Comparison of ENCODE assay signal across 24 mouse cellular contexts in the genomic region with DNA sequence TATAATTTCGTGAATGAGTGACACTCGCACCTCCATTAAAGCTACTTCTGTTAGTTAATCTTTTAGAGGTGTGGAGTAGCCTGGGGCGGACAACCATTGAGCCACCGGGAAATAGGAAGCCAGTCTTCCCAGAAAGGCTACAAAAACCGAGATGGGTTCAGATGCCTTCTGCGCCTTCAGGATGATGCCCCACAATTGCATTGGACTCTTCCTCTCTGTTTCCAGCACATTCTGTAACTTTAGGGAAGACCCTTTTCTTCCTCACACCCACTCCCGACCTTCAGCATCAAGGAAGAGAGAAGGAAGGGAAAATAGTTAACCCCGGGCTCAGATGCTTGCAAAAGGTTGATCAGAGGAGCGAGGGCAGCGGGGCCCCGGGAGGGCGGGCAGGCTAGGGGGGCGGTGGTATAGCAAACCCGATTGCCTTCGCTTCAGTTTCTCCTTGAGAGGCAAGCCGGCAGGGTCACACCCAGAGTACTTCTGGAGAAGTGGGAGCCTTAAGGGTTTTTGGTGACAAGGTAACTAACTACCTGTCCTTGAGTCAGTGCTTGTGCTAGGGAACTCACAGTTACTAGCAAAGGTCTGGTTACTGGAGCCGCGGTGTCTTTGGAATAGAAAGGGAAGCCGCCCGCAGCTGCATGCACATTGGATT. TPM values are rescaled to one million over a fixed set of nuclear protein-coding genes. Genes with fewer than 3 reads are reported as not detected.
DNase-seq lines count a peak whose midpoint lies in the region; ATAC-seq and TF ChIP-seq lines count a peak whose summit lies in the region.
"Had no signal": no experiment of that assay in that cellular context is flagged by ENCODE, and none has a peak within 500 bp of the region (broad histone marks: within the 10 kb centered on the region; RNA-seq: fewer than 3 reads in every experiment).

No protein-coding gene starts in this region.

- TF ChIP-seq CTCF in lung, postnatal 0 days (IDR thresholded peaks at IDR 0.05), result no peak

- no peak overlapping the region for H3K9ac ChIP-seq in hindbrain, embryonic 13.5 days
- H3K9ac ChIP-seq in midbrain, embryonic 14.5 days (replicated peaks; ENCODE audit: low read length), result no peak overlapping the region
- no peak overlapping the region for H3K9ac ChIP-seq in midbrain, embryonic 15.5 days
- peak overlapping the region; percentile 99 for H3K9ac ChIP-seq in embryonic facial prominence, embryonic 14.5 days (ENCODE audit: low read depth, low read length)
- H3K9ac ChIP-seq in limb, embryonic 14.5 days (ENCODE audit: low read depth, low read length, severe bottlenecking), result no peak overlapping the region
- H3K9ac ChIP-seq in lung, postnatal 0 days (replicated peaks; ENCODE audit: low read depth), result no peak overlapping the region
- H3K9ac ChIP-seq: hindbrain, embryonic 15.5 days; liver, embryonic 12.5 days had no signal

- H3K4me2 ChIP-seq in hindbrain, embryonic 13.5 days, result no peak overlapping the region
- H3K4me2 ChIP-seq in midbrain, embryonic 14.5 days (ENCODE audit: low read length), result no peak overlapping the region
- no peak overlapping the region for H3K4me2 ChIP-seq in midbrain, embryonic 15.5 days
- peak overlapping the region; percentile 75 for H3K4me2 ChIP-seq in embryonic facial prominence, embryonic 14.5 days (ENCODE audit: low read depth, low read length)
- no peak overlapping the region for H3K4me2 ChIP-seq in limb, embryonic 14.5 days (replicated peaks; ENCODE audit: low read depth, low read length, severe bottlenecking)
- H3K4me2 ChIP-seq in lung, postnatal 0 days (replicated peaks; ENCODE audit: low read depth, low read length), result no peak overlapping the region
- H3K4me2 ChIP-seq: hindbrain, embryonic 15.5 days; liver, embryonic 12.5 days had no signal

- WGBS in hindbrain, embryonic 10.5 days, result 2% methylated on average over 20 of the region's 20 CpGs
- 2% methylated on average over 20 of the region's 20 CpGs for WGBS in hindbrain, embryonic 13.5 days
- under 1% methylated on average over 20 of the region's 20 CpGs for WGBS in midbrain, embryonic 14.5 days
- 4% methylated on average over 20 of the region's 20 CpGs for WGBS in midbrain, embryonic 15.5 days
- WGBS in embryonic facial prominence, embryonic 14.5 days, result 4% methylated on average over 20 of the region's 20 CpGs
- WGBS in limb, embryonic 14.5 days, result 7% methylated on average over 20 of the region's 20 CpGs
- 5% methylated on average over 20 of the region's 20 CpGs for WGBS in lung, postnatal 0 days

- H3K9me3 ChIP-seq in hindbrain, embryonic 10.5 days, result no peaks in the 10 kb centered on the region
- no peaks in the 10 kb centered on the region for H3K9me3 ChIP-seq in hindbrain, embryonic 13.5 days
- H3K9me3 ChIP-seq in midbrain, embryonic 14.5 days (ENCODE audit: control insufficient read depth, low read length), result no peaks in the 10 kb centered on the region
- no peaks in the 10 kb centered on the region for H3K9me3 ChIP-seq in midbrain, embryonic 15.5 days
- no peaks in the 10 kb centered on the region for H3K9me3 ChIP-seq in embryonic facial prominence, embryonic 14.5 days (ENCODE audit: control insufficient read depth, low read length)
- H3K9me3 ChIP-seq in limb, embryonic 14.5 days (ENCODE audit: control insufficient read depth, low read length), result no peaks in the 10 kb centered on the region
- no peaks in the 10 kb centered on the region for H3K9me3 ChIP-seq in lung, postnatal 0 days (ENCODE audit: low read length)
- H3K9me3 ChIP-seq: G1E; heart, embryonic 10.5 days; hindbrain, embryonic 15.5 days; liver, embryonic 12.5 days had no signal

- peaks cover 100% of the 10 kb centered on the region for H3K27me3 ChIP-seq in hindbrain, embryonic 10.5 days (ENCODE audit: insufficient read depth, poor library complexity, severe bottlenecking)
- peaks cover 93% of the 10 kb centered on the region for H3K27me3 ChIP-seq in hindbrain, embryonic 13.5 days
- H3K27me3 ChIP-seq in midbrain, embryonic 14.5 days (ENCODE audit: control insufficient read depth, insufficient read depth, low read length), result peaks cover 80% of the 10 kb centered on the region
- H3K27me3 ChIP-seq in midbrain, embryonic 15.5 days (replicated peaks), result peaks cover 74% of the 10 kb centered on the region
- peaks cover 42% of the 10 kb centered on the region for H3K27me3 ChIP-seq in embryonic facial prominence, embryonic 14.5 days (replicated peaks; ENCODE audit: control insufficient read depth, insufficient read depth, low read length)
- peaks cover 73% of the 10 kb centered on the region for H3K27me3 ChIP-seq in limb, embryonic 14.5 days (ENCODE audit: control insufficient read depth, insufficient read depth, low read length)
- peaks cover 55% of the 10 kb centered on the region for H3K27me3 ChIP-seq in lung, postnatal 0 days (replicated peaks; ENCODE audit: insufficient read depth, low read length)

- DNase-seq in hindbrain, embryonic 10.5 days (ENCODE audit: low spot score), result peak; percentile 44
- peak; percentile 23 for DNase-seq in midbrain, embryonic 14.5 days
- no peak for DNase-seq in embryonic facial prominence, embryonic 14.5 days (ENCODE audit: low spot score)
- no peak for DNase-seq in limb, embryonic 14.5 days (ENCODE audit: low spot score)
- no peak for DNase-seq in lung, postnatal 0 days (ENCODE audit: low spot score)
- DNase-seq: adrenal gland, postnatal 36 days; B cell, adult 2 months; cerebellum, adult 9-10 months; kidney, adult 11 months; layer of hippocampus, adult 9-11 months; lung, adult 18-20 months; lung, postnatal 14 days; thymus, adult 2 months; thymus, postnatal 4 days had no signal

- H3K27ac ChIP-seq in hindbrain, embryonic 10.5 days, result peak overlapping the region; percentile 74
- no peak overlapping the region for H3K27ac ChIP-seq in hindbrain, embryonic 13.5 days
- no peak overlapping the region for H3K27ac ChIP-seq in midbrain, embryonic 14.5 days (replicated peaks; ENCODE audit: low read depth, low read length)
- H3K27ac ChIP-seq in midbrain, embryonic 15.5 days, result no peak overlapping the region
- peak overlapping the region; percentile 100 for H3K27ac ChIP-seq in embryonic facial prominence, embryonic 14.5 days (replicated peaks; ENCODE audit: low read depth, low read length)
- no peak overlapping the region for H3K27ac ChIP-seq in limb, embryonic 14.5 days (replicated peaks; ENCODE audit: low read depth, low read length)
- no peak overlapping the region for H3K27ac ChIP-seq in lung, postnatal 0 days (ENCODE audit: low read length)
- H3K27ac ChIP-seq: heart, embryonic 10.5 days; hindbrain, embryonic 15.5 days; left cerebral cortex, adult 2 months; liver, embryonic 12.5 days had no signal

- no peaks in the 10 kb centered on the region for H3K36me3 ChIP-seq in hindbrain, embryonic 10.5 days
- no peaks in the 10 kb centered on the region for H3K36me3 ChIP-seq in hindbrain, embryonic 13.5 days
- H3K36me3 ChIP-seq in midbrain, embryonic 14.5 days (ENCODE audit: control insufficient read depth, insufficient read depth, low read length), result no peaks in the 10 kb centered on the region
- H3K36me3 ChIP-seq in midbrain, embryonic 15.5 days (replicated peaks), result no peaks in the 10 kb centered on the region
- peaks cover 12% of the 10 kb centered on the region; the same call in 1 of the 2 replicates for H3K36me3 ChIP-seq in embryonic facial prominence, embryonic 14.5 days (ENCODE audit: control insufficient read depth, insufficient read depth, low read length)
- H3K36me3 ChIP-seq in limb, embryonic 14.5 days (ENCODE audit: control insufficient read depth, insufficient read depth, low read length), result no peaks in the 10 kb centered on the region
- no peaks in the 10 kb centered on the region for H3K36me3 ChIP-seq in lung, postnatal 0 days (ENCODE audit: insufficient read depth, low read length)
- H3K36me3 ChIP-seq: G1E; heart, embryonic 10.5 days; hindbrain, embryonic 15.5 days; liver, embryonic 12.5 days had no signal

- TF ChIP-seq EP300 in lung, postnatal 0 days (IDR thresholded peaks at IDR 0.05), result no peak

- peak overlapping the region; percentile 39 for H3K4me3 ChIP-seq in hindbrain, embryonic 10.5 days
- no peak overlapping the region for H3K4me3 ChIP-seq in hindbrain, embryonic 13.5 days
- no peak overlapping the region for H3K4me3 ChIP-seq in midbrain, embryonic 14.5 days (replicated peaks; ENCODE audit: low read depth, low read length)
- no peak overlapping the region for H3K4me3 ChIP-seq in midbrain, embryonic 15.5 days
- peak overlapping the region; percentile 82 for H3K4me3 ChIP-seq in embryonic facial prominence, embryonic 14.5 days (ENCODE audit: low read depth, low read length)
- H3K4me3 ChIP-seq in limb, embryonic 14.5 days (replicated peaks; ENCODE audit: low read length), result peak overlapping the region; percentile 30; the same call in 1 of the 2 replicates
- H3K4me3 ChIP-seq in lung, postnatal 0 days (ENCODE audit: low read depth, low read length), result no peak overlapping the region
- H3K4me3 ChIP-seq: hindbrain, embryonic 15.5 days; left cerebral cortex, adult 2 months; liver, embryonic 12.5 days had no signal

- peaks cover 38% of the 10 kb centered on the region for H3K4me1 ChIP-seq in hindbrain, embryonic 10.5 days (replicated peaks)
- peaks cover 16% of the 10 kb centered on the region for H3K4me1 ChIP-seq in hindbrain, embryonic 13.5 days (replicated peaks)
- H3K4me1 ChIP-seq in midbrain, embryonic 14.5 days (ENCODE audit: control insufficient read depth, insufficient read depth, low read length), result peaks cover 3% of the 10 kb centered on the region
- peaks cover 9% of the 10 kb centered on the region for H3K4me1 ChIP-seq in midbrain, embryonic 15.5 days
- peaks cover 24% of the 10 kb centered on the region for H3K4me1 ChIP-seq in embryonic facial prominence, embryonic 14.5 days (ENCODE audit: control insufficient read depth, insufficient read depth, low read length)
- peaks cover 8% of the 10 kb centered on the region for H3K4me1 ChIP-seq in limb, embryonic 14.5 days (ENCODE audit: control insufficient read depth, insufficient read depth, low read length)
- peaks cover under 1% of the 10 kb centered on the region for H3K4me1 ChIP-seq in lung, postnatal 0 days (ENCODE audit: insufficient read depth, low read depth, low read length)

- TF ChIP-seq POLR2A in limb, embryonic 14.5 days (IDR thresholded peaks at IDR 0.05; ENCODE audit: borderline replicate concordance, extremely low read depth, insufficient read depth, insufficient read length), result no peak

- no peak for ATAC-seq in hindbrain, embryonic 13.5 days (ENCODE audit: low FRiP score)
- no peak for ATAC-seq in midbrain, embryonic 14.5 days (ENCODE audit: low FRiP score, low TSS enrichment)
- ATAC-seq in midbrain, embryonic 15.5 days (replicated peaks), result no peak
- no peak for ATAC-seq in embryonic facial prominence, embryonic 14.5 days (ENCODE audit: low read depth)
- ATAC-seq in limb, embryonic 14.5 days (ENCODE audit: low FRiP score, low read depth), result no peak
- no peak for ATAC-seq in lung, postnatal 0 days
- ATAC-seq: liver, embryonic 12.5 days; Patski had no signal

RNA-seq across cellular contexts. Expression of gene Alx4, which starts 5.9 kb away (rescaled TPM):
- 7.2 and 9.0 TPM in 2 replicates for polyA plus RNA-seq in hindbrain, embryonic 10.5 days (2016; fragmentation: Nextera tagmentation; extraction: Ambion mirVana)
- polyA plus RNA-seq in hindbrain, embryonic 13.5 days (2015; fragmentation: Nextera tagmentation; extraction: Ambion mirVana), result 0.57 and 0.78 TPM in 2 replicates
- 0.05 and 0.80 TPM in 2 replicates for polyA plus RNA-seq in midbrain, embryonic 14.5 days (2014; fragmentation: Nextera tagmentation; extraction: Ambion mirVana)
- polyA plus RNA-seq in midbrain, embryonic 15.5 days (2015; fragmentation: Nextera tagmentation; extraction: Ambion mirVana), result 0.84 and 1.0 TPM in 2 replicates
- 8.4 and 9.0 TPM in 2 replicates for polyA plus RNA-seq in embryonic facial prominence, embryonic 14.5 days (2014; fragmentation: Nextera tagmentation; extraction: Ambion mirVana)
- polyA plus RNA-seq in limb, embryonic 14.5 days (2012; rRNA removed), result 5.8 and 6.0 TPM in 2 replicates
- polyA plus RNA-seq in limb, embryonic 14.5 days (2014; fragmentation: Nextera tagmentation; extraction: Ambion mirVana), result 2.6 and 3.0 TPM in 2 replicates
- 0.04 TPM in 1 of 2 replicates, not detected in the other for polyA plus RNA-seq in lung, postnatal 0 days (2015; fragmentation: Nextera tagmentation; extraction: Ambion mirVana)
- polyA plus RNA-seq: G1E; heart, postnatal 0 days; Patski; small intestine, adult 2 months had no signal

Comparison
In these comparisons a context has a peak if more than half of its experiments do, and no peak if none do; other contexts are left out.
1. H3K27ac ChIP-seq: peak in hindbrain, embryonic 10.5 days (single experiment) and embryonic facial prominence, embryonic 14.5 days (single experiment); none in hindbrain, embryonic 13.5 days (single experiment), midbrain, embryonic 14.5 days (single experiment), midbrain, embryonic 15.5 days (single experiment), limb, embryonic 14.5 days (single experiment) and lung, postnatal 0 days (single experiment).
2. H3K4me3 ChIP-seq: peak in hindbrain, embryonic 10.5 days (single experiment), embryonic facial prominence, embryonic 14.5 days (single experiment) and limb, embryonic 14.5 days (single experiment); none in hindbrain, embryonic 13.5 days (single experiment), midbrain, embryonic 14.5 days (single experiment), midbrain, embryonic 15.5 days (single experiment) and lung, postnatal 0 days (single experiment).
3. DNase-seq: peak in hindbrain, embryonic 10.5 days (single experiment) and midbrain, embryonic 14.5 days (single experiment); none in embryonic facial prominence, embryonic 14.5 days (single experiment), limb, embryonic 14.5 days (single experiment) and lung, postnatal 0 days (single experiment).